Mouse (Mus musculus): Measurements from ENCODE around the gene Tssk6. TPM values are rescaled to one million over a fixed set of nuclear protein-coding genes. Genes with fewer than 3 reads are reported as not detected.

The Tssk6 gene
- total RNA-seq, 1 experiment from 2014 or later, result 0.95 TPM

- ATAC-seq (replicated peaks; ENCODE audit: insufficient number of reproducible peaks, low FRiP score, low TSS enrichment, poor library complexity, severe bottlenecking), result no peak
These were observed 5.1 kb downstream of the Tssk6 start for GRCm38 (mm10) chr8:69907106-69907505.

GRCm38 (mm10) chr8:69911917-69912316, 9.9 kb downstream of the Tssk6 start:
- no peak for ATAC-seq (replicated peaks; ENCODE audit: insufficient number of reproducible peaks, low FRiP score, low TSS enrichment, poor library complexity, severe bottlenecking)

- ATAC-seq (replicated peaks; ENCODE audit: insufficient number of reproducible peaks, low FRiP score, low TSS enrichment, poor library complexity, severe bottlenecking), result no peak
These were observed 10.6 kb downstream of the Tssk6 start for GRCm38 (mm10) chr8:69912478-69913074.

GRCm38 (mm10) chr8:69914526-69914925, 12.5 kb downstream of the Tssk6 start:
- ATAC-seq (replicated peaks; ENCODE audit: insufficient number of reproducible peaks, low FRiP score, low TSS enrichment, poor library complexity, severe bottlenecking), result no peak

GRCm38 (mm10) chr8:69915748-69916147, 13.8 kb downstream of the Tssk6 start:
- ATAC-seq (replicated peaks; ENCODE audit: insufficient number of reproducible peaks, low FRiP score, low TSS enrichment, poor library complexity, severe bottlenecking), result no peak

GRCm38 (mm10) chr8:69918506-69918905, 16.5 kb downstream of the Tssk6 start:
- no peak for ATAC-seq (replicated peaks; ENCODE audit: insufficient number of reproducible peaks, low FRiP score, low TSS enrichment, poor library complexity, severe bottlenecking)

- peak; percentile 65 for ATAC-seq (replicated peaks; ENCODE audit: insufficient number of reproducible peaks, low FRiP score, low TSS enrichment, poor library complexity, severe bottlenecking)
These were observed 17.0 kb downstream of the Tssk6 start for GRCm38 (mm10) chr8:69919010-69919409.

GRCm38 (mm10) chr8:69919876-69920662, 18.1 kb downstream of the Tssk6 start:
- ATAC-seq (replicated peaks; ENCODE audit: insufficient number of reproducible peaks, low FRiP score, low TSS enrichment, poor library complexity, severe bottlenecking), result peak; percentile 78

- ATAC-seq (replicated peaks; ENCODE audit: insufficient number of reproducible peaks, low FRiP score, low TSS enrichment, poor library complexity, severe bottlenecking), result no peak
These were observed 19.2 kb downstream of the Tssk6 start for GRCm38 (mm10) chr8:69921141-69921540.

GRCm38 (mm10) chr8:69923986-69924385, 22.0 kb downstream of the Tssk6 start:
- ATAC-seq (replicated peaks; ENCODE audit: insufficient number of reproducible peaks, low FRiP score, low TSS enrichment, poor library complexity, severe bottlenecking), result no peak

GRCm38 (mm10) chr8:69926901-69927300, 24.9 kb downstream of the Tssk6 start:
- ATAC-seq (replicated peaks; ENCODE audit: insufficient number of reproducible peaks, low FRiP score, low TSS enrichment, poor library complexity, severe bottlenecking), result no peak

- no peak for ATAC-seq (replicated peaks; ENCODE audit: insufficient number of reproducible peaks, low FRiP score, low TSS enrichment, poor library complexity, severe bottlenecking)
These were observed 31.8 kb downstream of the Tssk6 start for GRCm38 (mm10) chr8:69933811-69934210.

- no peak for ATAC-seq (replicated peaks; ENCODE audit: insufficient number of reproducible peaks, low FRiP score, low TSS enrichment, poor library complexity, severe bottlenecking)
These were observed 32.6 kb downstream of the Tssk6 start for GRCm38 (mm10) chr8:69934582-69934981.

GRCm38 (mm10) chr8:69935431-69935830, 33.4 kb downstream of the Tssk6 start:
- no peak for ATAC-seq (replicated peaks; ENCODE audit: insufficient number of reproducible peaks, low FRiP score, low TSS enrichment, poor library complexity, severe bottlenecking)

- ATAC-seq (replicated peaks; ENCODE audit: insufficient number of reproducible peaks, low FRiP score, low TSS enrichment, poor library complexity, severe bottlenecking), result no peak
These were observed 34.2 kb downstream of the Tssk6 start for GRCm38 (mm10) chr8:69936050-69936794.

- ATAC-seq (replicated peaks; ENCODE audit: insufficient number of reproducible peaks, low FRiP score, low TSS enrichment, poor library complexity, severe bottlenecking), result peak; percentile 74
These were observed 35.5 kb downstream of the Tssk6 start for GRCm38 (mm10) chr8:69937466-69937865.

GRCm38 (mm10) chr8:69938245-69938982, 36.4 kb downstream of the Tssk6 start:
- peak; percentile 25; the same call in 1 of the 2 replicates for ATAC-seq (replicated peaks; ENCODE audit: insufficient number of reproducible peaks, low FRiP score, low TSS enrichment, poor library complexity, severe bottlenecking)

- no peak for ATAC-seq (replicated peaks; ENCODE audit: insufficient number of reproducible peaks, low FRiP score, low TSS enrichment, poor library complexity, severe bottlenecking)
These were observed 37.6 kb downstream of the Tssk6 start for GRCm38 (mm10) chr8:69939633-69940032.

- no peak for ATAC-seq (replicated peaks; ENCODE audit: insufficient number of reproducible peaks, low FRiP score, low TSS enrichment, poor library complexity, severe bottlenecking)
These were observed 38.4 kb downstream of the Tssk6 start for GRCm38 (mm10) chr8:69940386-69940785.

Data from monocyte, adult 5-6 weeks (primary cell).